Mouse (Mus musculus): ENCODE results near the gene Fbln5.

Gene Fbln5

DNA sequence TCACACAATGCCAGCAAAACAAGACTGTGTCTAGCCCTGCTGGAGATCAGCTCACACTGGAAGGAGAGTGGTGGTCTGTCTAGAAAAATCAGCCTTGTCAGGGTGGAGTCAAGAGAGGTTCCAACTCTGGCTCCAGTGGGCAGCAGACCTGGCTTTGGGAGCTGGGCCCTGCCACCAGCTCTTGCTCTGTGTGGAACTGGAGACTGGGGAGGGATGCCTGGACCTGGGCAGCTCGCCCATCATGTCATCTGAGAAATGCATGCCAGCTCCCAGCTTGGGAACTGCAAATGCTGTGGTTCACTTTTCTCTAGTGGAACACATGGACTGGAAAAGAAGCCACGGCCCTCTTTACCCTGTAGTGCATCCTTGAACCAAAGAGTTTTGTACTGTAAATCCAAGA lies 8.3 kb downstream of the Fbln5 start:
- DNase-seq (ENCODE audit: low spot score), result no peak

DNA sequence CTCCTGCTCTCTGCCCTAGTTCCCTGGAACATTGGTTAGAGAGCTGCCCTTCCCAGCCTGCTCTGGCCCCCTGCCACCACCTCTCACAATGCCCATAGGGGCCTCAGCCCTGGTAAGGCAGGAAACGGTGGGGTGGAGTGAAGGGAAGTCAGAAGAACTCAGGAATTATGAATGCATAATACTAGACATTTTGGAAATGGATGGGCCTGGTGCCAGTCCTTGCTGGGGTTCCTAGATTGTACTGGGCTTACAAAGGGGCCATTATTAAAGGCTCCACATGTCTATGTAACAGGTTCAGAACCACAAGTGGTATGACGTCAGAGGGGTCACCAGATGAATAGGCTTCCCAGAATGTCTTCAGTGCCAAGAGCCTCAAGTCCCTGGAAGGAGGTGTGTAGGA lies 11.5 kb downstream of the Fbln5 start:
- DNase-seq (ENCODE audit: low spot score), result no peak

DNA sequence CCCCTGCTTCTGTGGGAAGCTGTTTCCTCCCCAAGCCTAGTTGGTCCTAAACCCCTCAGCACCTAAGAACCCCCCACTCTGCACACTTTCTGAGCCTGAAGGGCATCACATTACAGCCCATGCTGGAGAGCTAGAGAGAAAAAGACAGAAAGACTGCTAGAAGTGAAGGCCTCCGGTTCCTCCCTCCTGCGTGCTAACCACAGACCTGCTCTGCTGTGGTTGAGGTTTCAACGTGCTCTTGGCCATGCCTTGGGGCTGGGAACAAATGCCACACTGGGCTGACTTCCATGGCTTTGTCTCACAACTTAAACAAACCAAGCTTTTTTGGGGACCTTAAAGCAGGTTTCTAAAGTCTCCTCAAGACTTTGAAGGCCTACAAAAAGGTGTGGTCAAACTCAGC lies 16.4 kb downstream of the Fbln5 start:
- DNase-seq (ENCODE audit: low spot score), result no peak

DNA sequence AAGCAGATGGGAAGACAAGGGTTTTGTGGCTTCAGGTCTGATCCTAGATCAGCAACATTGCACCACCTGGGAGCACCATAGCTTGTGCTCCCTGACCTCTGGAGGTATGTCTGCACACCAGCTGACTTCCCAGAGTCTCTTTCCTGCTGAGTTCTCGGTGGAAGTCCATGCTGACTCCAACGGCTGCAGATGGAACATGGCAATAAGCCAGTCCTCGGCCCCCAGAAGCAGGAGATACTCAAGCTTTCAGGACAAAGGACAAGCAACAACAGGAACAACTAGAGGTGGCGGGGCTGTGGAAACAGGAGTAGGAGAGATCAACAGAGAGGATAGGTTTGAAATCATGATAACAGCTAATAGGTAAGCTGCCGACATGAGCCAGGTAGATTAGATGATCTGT lies 17.1 kb downstream of the Fbln5 start:
- no peak for DNase-seq (ENCODE audit: low spot score)

DNA sequence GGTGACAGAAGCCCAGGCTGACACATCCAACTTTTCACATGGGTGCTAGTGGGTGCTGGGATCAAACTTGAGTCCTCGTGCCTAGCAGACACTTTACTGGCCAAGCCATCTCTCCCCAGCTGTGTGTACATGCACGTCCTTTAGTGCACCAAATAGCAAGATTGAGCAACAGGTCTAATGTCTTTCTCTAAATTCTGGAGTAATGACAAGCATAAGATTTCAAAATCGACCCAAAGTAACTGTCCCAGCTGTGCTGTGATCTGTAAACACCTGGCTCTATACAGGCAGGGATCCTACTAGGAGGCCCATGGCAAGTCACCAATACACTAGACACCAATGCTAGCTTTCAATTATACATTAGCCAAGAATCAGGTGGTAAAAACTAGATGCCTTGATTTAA lies 17.8 kb downstream of the Fbln5 start:
- DNase-seq (ENCODE audit: low spot score), result no peak

DNA sequence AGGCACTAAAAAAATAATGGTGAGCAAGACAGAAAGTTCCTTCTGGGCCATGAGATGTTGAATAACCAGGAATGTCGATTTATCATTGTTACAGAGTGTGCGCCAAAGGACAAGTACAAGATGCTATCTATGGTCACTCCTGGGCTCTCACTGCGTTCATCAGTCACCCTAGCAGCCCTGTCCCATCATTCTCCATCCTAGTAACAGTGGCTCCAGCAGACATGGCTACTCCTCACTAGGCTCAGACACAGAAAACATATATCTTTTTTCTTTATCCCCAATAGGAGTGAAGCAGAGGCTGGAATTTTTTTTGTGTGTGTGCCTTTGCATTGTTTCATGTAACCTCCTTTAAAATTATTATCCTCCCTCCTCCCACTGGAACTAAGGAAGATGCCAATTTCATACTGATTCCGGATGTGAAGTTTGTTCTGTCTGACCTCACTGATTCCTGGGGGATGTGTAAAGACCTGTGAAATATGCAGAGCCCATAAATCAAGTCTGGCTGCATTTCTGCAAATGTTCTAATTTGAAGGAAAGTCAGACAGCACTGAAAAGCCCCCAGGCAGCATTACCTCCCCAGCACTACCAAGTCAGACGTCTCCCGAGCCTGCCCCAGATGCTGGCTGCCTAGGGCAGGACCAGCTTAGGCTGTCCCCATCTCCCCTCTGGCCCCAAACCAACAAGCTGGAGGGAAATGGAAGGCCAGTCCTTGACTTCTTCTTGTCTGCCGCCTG lies 20.5 kb downstream of the Fbln5 start:
- no peak for DNase-seq (ENCODE audit: low spot score)

DNA sequence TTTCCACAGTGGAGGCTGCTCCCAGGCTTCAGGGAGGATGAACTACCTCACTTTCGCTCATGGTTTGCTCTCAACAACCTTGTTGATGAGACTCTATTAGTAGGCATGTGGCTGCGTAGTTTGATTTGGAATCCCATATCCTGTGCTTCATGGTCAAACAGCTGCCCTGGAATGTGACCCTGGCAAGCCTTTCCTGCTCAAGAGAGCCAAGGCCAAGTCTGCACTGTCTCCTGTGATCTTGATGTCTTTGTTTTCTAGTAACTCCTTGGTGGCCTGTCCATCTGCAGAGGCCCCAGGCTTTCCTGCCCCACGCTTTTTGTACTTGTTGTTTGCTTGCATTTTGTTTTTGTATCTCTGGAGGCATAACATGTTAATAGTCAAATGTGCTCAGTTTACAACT lies 24.4 kb downstream of the Fbln5 start:
- no peak for DNase-seq (ENCODE audit: low spot score)

DNA sequence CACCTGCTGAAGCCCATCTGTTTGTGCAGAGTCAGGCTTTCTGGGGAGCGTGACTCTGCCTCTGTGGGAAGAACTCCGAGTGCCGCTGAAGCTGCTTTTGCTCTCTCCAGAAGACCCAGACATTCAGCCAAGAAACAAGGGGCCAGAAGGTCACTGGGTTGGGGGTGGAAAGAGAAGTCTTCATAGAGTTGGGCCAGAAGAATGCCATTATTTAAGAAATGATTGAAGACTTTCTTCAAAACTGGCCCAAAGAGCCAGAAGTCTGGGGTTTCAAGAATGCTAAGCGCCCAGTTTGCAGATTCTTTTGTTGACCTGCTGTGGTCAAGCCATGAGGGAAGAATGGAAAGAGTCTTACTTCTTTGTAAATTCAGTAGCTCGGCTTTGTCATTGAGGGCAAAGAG lies 25.6 kb downstream of the Fbln5 start:
- no peak for DNase-seq (ENCODE audit: low spot score)

DNA sequence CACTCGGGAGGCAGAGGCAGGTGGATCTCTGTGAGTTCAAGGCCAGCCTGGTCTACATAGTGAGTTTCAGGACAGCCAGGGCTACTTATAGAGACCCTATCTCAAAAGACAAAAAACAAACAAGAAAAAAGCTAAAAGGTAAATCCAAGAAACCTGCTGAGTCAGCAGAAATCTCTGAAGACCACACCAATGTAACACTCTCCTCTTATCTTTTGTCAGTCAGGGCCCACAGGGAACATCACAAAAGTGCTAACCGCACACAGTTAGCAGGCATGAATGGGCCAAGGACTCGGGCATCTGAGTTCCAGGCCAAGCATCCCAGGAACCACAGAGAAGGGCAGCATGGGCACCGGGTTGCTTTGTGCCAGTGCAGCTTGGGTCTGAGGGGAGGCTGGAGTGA lies 26.2 kb downstream of the Fbln5 start:
- DNase-seq (ENCODE audit: low spot score), result no peak

DNA sequence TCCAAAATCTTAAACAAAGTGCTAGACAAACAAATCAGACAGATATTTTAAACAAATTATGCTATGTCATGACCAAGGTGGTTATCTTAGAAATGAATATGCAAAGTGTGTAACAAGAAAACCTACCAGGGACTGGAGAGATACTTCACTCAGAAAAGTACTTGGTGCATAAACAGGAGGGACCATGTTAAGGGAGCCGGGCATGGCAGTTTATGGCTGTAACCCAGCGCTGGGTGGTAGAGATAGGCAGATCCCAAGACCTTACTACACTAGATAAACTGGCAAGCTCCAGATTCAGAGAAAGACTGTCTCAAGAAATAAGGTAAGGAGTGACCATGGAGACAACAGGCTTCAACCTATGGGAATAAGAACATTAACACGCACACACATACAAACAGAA lies 29.1 kb downstream of the Fbln5 start:
- DNase-seq (ENCODE audit: low spot score), result no peak

DNA sequence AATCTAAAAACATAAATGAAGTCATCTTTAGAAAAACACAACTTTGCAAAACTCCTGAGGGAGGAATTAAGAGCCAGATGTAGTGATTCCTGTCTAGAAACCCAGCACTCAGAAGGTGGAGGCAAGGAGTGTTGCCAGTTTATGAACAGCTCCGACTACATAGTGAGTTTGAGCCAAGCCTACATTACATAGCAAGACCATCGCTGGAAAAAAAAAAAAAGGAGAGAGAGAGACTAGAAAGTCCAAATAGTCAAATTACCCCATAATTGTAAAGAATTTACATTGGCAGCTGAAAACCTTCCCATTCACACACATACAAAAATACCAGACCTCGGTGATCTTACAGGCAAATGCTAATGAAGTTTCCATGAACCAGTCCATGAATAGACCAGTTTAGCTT lies 29.6 kb downstream of the Fbln5 start:
- DNase-seq (ENCODE audit: low spot score), result no peak

DNA sequence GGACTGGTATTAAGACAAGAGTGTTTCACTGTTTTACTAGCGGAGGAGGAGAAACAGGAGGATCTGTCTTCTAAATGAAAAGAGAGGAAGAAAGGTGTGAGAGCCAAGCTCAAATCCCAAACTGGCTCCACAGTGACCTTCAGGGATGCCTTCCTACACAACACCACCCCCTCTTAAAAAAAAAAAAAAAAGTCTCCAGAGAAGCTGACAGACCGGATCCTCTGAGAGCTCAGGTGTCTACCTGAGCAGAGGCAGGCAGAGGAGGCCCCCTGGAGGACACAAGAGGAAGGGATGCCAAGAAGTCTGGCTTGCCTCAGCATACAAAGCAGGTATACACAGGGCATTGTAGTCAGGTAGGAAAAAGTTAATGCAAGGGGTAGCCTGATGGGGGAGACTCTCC lies 36.1 kb downstream of the Fbln5 start:
- no peak for DNase-seq (ENCODE audit: low spot score)

DNA sequence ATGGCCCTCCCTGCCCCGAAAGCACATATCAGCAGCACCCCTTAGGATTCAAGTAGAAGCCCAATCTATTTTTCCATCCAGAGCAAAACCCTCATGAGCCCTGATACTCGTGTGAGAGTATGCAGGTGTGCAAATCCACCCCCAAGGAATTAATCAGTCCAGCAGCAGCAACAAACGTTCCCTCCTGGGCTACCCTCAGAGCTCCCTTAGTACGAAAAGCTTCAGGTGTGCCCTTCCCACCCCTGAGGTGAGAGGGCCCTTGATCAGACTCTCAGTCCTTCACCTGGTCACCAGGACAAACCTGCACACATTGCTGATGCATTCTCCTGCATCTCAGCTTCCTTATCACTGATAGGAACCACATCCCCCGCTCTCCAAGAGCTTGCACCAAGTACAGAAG lies 37.9 kb downstream of the Fbln5 start:
- no peak for DNase-seq (ENCODE audit: low spot score)

DNA sequence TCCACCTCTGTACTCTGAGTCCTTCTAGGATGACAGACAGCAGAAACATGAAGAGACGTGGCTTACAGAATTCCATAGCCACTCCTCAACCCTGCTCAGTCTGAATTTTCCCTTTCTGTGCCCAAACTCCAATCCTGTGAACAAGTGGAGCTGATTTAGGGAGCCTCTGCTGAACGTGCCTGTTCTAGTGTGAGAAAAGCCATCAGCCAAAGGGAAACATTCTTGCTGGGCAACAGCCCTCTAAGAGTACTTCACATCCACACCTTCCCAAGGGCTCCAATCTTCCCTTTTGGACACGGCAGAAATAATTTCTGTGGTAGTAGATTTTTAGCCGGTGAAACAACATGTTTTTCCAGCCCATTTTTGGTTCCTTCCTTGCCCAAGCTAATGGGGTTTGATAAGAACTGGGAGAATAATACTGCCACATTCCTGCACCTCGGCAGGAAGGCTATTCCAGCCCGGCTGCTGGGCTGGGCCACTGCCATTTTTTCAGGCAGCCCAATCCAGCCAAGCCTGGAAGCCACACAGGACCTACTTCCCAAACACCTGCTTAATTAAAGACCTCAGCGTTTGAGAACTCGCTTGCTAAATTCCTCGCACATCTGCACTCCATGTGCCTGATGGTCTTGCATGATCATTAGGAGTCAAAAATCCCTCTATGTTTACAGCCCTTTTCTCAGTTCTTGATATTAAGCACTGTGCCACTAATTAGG lies 41.1 kb downstream of the Fbln5 start:
- no peak for DNase-seq (ENCODE audit: low spot score)

DNA sequence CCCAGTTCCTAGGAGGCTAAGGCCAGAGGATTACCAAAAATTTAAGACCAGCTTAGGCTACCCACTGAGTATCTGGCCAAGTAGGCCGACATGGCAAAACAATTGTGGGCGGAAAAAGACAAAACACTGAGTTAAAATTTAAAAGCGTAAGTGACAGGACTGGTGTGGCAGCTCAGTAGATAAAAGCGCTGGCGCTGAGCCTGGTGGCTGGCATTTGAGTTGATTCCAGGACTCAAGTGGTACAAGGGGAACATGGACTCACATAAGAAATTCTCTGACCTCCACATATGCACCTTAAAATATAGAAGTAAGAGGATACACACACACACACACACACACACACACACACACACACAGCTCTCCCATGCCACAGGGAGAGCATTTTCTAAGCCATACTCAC lies 42.5 kb downstream of the Fbln5 start:
- no peak for DNase-seq (ENCODE audit: low spot score)

DNA sequence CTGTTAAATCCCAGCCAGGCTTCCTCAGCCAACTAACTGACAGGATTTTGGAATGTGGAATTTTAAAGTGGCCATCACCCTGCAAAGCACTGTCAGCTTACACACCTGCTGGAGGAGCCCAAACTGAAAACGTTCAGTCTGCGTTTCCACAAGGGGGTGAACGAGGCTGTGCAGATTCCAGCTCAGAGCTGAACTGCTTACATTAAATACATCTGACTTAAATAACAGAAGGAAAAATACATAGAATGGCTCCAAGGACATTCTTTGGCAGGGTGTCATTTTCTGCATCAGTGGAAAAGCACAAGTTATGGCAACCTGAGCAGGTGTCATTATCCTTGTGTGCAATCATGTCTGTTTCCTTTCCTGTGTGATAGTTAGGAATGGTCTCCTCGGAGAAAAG lies 44.7 kb downstream of the Fbln5 start:
- no peak for DNase-seq (ENCODE audit: low spot score)

DNA sequence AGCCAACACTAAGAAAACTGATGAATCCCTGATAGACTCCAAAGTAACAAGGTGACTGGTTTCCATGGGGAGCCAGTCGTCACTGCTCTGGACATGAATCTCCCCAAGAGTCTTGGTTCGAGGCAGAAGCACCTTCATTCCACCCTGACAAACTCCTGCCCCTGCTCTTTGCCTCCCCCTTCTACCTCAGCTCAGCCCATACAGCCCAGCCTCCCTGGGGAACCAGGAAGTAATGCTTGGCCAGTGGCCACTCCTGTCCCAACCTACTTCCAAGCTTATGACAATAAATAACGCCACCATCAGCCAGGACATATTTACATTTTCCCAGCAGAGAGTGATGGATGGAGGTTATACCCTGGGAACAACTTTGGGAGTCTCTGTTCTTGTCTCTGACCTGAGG lies 45.9 kb downstream of the Fbln5 start:
- DNase-seq (ENCODE audit: low spot score), result no peak

DNA sequence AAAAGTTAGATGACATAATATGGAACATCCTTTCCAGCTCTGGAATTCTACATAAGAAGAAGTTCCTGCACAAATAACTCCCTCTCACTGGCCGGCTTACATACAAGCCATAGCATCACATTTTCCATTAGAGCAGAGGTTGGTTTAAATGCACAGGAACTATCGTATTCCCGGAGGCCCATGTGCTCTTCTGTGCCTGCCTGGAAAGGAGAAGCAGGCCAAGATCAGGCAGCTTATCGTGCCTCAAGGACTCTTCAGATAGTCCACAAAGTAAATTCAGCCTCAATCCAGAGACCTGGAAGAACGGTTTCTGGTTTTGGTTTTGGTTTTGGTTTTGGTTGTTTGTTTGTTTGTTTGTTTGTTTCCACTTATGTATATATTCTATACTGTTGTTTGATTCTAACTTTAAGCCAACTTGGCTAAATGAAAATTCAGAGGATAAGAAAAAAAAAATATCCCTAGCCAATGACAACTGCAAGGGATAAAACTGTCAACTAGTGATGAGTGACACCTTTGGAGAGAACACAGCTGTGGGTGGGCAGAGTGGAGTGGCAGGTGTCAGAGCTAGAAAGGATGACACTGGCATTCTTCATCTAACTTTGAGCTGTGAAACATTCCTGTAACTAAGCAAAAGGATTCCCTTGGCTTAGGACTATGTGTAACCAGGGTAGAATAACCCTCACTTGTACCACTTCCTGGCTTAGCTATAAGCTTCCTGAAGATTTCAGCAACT lies 48.4 kb downstream of the Fbln5 start:
- DNase-seq (ENCODE audit: low spot score), result no peak

DNA sequence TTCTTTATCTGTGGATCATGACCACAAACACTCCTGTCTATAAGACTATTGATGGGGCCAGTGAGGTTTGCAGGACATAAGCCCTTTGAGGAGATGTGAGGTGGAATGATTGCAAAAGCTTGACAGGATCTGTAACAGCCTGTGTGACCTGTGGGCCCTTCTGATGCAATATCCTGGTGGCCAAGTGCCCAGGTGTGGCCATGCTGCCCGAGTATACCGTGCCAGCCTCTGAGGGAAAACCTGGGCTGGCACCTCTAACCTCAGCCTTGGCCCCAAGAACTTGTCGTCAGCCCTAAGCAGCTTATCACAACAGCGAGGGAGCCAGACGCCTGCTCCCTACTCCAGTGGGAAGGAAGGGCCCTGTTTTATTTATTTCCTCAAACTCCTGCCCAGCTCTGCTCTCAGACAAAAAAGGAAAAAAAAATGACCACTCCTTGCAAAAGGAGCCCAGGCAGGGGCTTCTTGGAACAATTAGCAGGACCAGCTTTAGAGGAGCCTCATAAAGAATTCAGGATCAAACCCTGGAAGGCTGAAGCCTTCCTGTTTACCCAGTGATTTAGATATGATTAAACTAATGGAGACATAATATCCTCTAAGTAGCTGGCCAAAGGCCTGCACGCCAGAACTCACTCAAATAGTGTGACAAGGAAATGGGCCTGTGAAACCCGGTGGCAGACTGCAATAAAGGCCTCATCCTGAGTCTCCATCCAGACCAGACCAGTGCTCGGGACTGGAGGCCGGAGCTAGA lies 51.4 kb downstream of the Fbln5 start:
- DNase-seq (ENCODE audit: low spot score), result no peak

DNA sequence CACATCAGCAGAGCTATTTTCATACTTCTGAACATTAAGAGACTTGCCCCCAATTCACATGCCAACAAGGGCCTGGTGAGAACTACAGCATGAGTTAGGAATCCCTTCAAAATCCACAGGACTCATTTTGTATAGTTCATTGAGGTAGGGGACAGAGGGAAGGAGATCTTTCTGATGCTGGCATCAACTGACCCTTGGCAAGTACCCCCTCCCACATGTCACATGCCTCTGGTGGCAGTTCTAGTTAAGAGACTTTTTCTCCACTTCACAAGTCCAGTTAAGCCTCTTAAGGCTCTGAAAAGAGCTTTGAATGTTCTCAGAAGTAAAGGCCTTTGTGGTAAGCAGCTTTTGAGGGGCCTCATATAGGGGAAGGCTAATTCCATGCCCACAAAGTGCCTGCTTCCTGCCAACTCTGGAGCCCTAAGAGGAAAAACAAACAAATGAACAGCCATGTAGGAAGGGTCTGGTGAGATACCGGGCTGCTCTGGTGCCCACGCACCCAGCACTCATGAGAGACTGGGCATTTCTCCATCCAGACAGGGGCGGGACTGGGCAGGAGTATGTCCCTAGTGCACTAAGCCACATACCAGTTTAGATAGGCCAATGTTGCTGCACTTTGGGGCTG lies 52.5 kb downstream of the Fbln5 start:
- DNase-seq (ENCODE audit: low spot score), result no peak

DNA sequence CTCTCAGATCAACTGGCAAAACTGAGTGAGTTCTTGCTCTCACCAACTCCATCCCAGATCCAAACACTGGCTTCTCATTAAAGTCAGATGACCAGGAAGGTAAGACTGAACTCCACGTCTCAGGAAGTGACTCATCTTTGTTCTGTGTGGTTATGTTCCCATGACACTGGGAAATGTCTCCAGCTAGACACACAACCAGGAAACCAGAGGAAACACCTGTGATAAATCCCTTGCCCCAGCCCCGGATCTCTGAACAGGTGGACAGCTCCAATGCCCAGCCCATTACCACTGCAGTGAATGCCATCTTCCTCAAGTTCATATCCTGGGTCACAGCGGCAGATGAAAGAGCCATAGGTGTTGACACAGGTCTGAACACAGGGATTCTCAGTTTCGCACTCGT lies 54.0 kb downstream of the Fbln5 start:
- no peak for DNase-seq (ENCODE audit: low spot score)

DNA sequence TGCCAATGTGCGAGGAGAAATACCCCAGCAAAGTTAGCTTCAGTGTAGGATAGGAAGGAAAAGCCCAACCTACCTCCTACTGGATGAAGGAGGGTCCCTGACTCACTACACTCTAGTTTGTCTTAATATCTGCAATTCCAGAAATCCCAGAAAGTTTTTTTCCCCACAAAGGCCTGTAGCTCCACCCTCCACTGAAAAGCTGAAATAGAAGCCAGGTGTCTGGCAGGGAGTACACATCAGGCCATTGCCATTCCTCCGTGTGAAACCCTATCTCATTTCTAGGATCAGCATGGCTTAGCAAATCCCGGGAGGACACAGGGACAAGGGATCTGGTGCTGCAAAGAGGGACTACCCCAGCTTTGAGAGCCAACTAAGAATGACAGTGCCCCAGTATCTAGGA lies 55.8 kb downstream of the Fbln5 start:
- DNase-seq (ENCODE audit: low spot score), result no peak

Measured in ovary, postnatal 14 days (tissue).